Mouse (Mus musculus) midbrain, embryonic 15.5 days (tissue): Measurements from ENCODE around the gene Akna. TPM values are rescaled to one million over a fixed set of nuclear protein-coding genes. Genes with fewer than 3 reads are reported as not detected.

ENCODE experiments used
- ATAC-seq: fragments of 200-750 bp; cut with Nextera tagmentation; replicated peaks from 2 replicates; pipeline ENCODE4 v1.8.0; 2017; ENCODE audit warnings: moderate TSS enrichment
- H3K27ac ChIP-seq: fragments of 300-500 bp; sonication (generic); 2 replicates; pipeline ENCODE4 v1.5.1; 2015; ENCODE audit warnings: mild to moderate bottlenecking, inconsistent platforms
- H3K27me3 ChIP-seq: fragments of 300-500 bp; sonication (generic); replicated peaks from 2 replicates; pipeline ENCODE4 v1.6.1; 2015; ENCODE audit warnings: inconsistent platforms
- H3K36me3 ChIP-seq: fragments of 300-500 bp; sonication (generic); replicated peaks from 2 replicates; pipeline ENCODE4 v1.6.1; 2015; ENCODE audit warnings: inconsistent platforms
- H3K4me1 ChIP-seq: fragments of 300-500 bp; sonication (generic); 2 replicates; pipeline ENCODE4 v1.6.1; 2015; ENCODE audit warnings: inconsistent platforms
- H3K4me2 ChIP-seq: fragments of 300-500 bp; sonication (generic); 2 replicates; pipeline ENCODE4 v1.6.1; 2015; ENCODE audit warnings: inconsistent platforms, mild to moderate bottlenecking, moderate library complexity
- H3K4me3 ChIP-seq: fragments of 300-500 bp; sonication (generic); 2 replicates; pipeline ENCODE4 v1.5.1; 2015; ENCODE audit warnings: mild to moderate bottlenecking, inconsistent platforms
- H3K9ac ChIP-seq: fragments of 300-500 bp; sonication (generic); 2 replicates; pipeline ENCODE4 v1.6.1; 2015; ENCODE audit warnings: mild to moderate bottlenecking, inconsistent platforms
- H3K9me3 ChIP-seq: fragments of 300-500 bp; sonication (generic); 2 replicates; pipeline ENCODE4 v1.6.1; 2016; ENCODE audit warnings: inconsistent platforms
- WGBS: fragments of 180-500 bp; shearing (Covaris S2); methylation state at CpG from one replicate; pipeline ENCODE4 v1.1.7; 2015; ENCODE audit warnings: mixed read lengths; 5-methylcytosine and 5-hydroxymethylcytosine counted together
- polyA plus RNA-seq: library from polyadenylated mRNA; unstranded; fragments of >200 nt; fragmentation: Nextera tagmentation; extraction: Ambion mirVana; gene quantifications from 2 replicates; pipeline ENCODE4 v1.2.1, GENCODE M21; 2015

The Akna gene
- 7.0 and 7.7 TPM in 2 replicates for polyA plus RNA-seq

- peak within 1 kb of the TSS; percentile 17; the same call in 1 of the 2 replicates for H3K4me3 ChIP-seq
- H3K4me1 ChIP-seq = peaks cover 40% of the 10 kb centered on the region
- 13% methylated on average over 17 of the region's 17 CpGs for WGBS
- no peaks in the 10 kb centered on the region for H3K27me3 ChIP-seq
- no peaks in the 10 kb centered on the region for H3K9me3 ChIP-seq
- H3K9ac ChIP-seq = no peak within 1 kb of the TSS; the same call in 1 of the 2 replicates
- H3K36me3 ChIP-seq = no peaks in the 10 kb centered on the region
- ATAC-seq = peak; percentile 74
- peak within 1 kb of the TSS; percentile 73 for H3K27ac ChIP-seq
- peak within 1 kb of the TSS; percentile 33 for H3K4me2 ChIP-seq
Observed at GRCm38 (mm10) chr4:63403040-63403959, at the start of gene Akna. Akna (minus strand) TSS chr4:63403354.

- WGBS = 47% methylated on average over 3 of the region's 3 CpGs
- Histone ChIP-seq H3K9ac (no peak overlapping the region), H3K4me3 (no peak overlapping the region), H3K4me1 (no peaks in the 10 kb centered on the region), H3K36me3 (no peaks in the 10 kb centered on the region), H3K27me3 (no peaks in the 10 kb centered on the region), H3K9me3 (no peaks in the 10 kb centered on the region), H3K4me2 (no peak overlapping the region), H3K27ac (no peak overlapping the region)
- ATAC-seq = no peak; the same call in 1 of the 2 replicates
Observed at GRCm38 (mm10) chr4:63452555-63452954, 49.4 kb upstream of the Akna start.

- Histone ChIP-seq H3K27me3 (no peaks in the 10 kb centered on the region), H3K4me2 (no peak overlapping the region), H3K4me3 (no peak overlapping the region), H3K9ac (no peak overlapping the region), H3K9me3 (no peaks in the 10 kb centered on the region), H3K36me3 (no peaks in the 10 kb centered on the region), H3K4me1 (no peaks in the 10 kb centered on the region), H3K27ac (no peak overlapping the region)
- WGBS = 78% methylated on average over 5 of the region's 5 CpGs
- ATAC-seq = no peak
Observed at GRCm38 (mm10) chr4:63450551-63450950, 47.4 kb upstream of the Akna start.

GRCm38 (mm10) chr4:63444362-63445066 lies 41.4 kb upstream of the Akna start:
- H3K9me3 ChIP-seq = no peaks in the 10 kb centered on the region
- H3K27me3 ChIP-seq = no peaks in the 10 kb centered on the region
- H3K27ac ChIP-seq = no peak overlapping the region
- no peak overlapping the region for H3K4me2 ChIP-seq
- 0 out of 2 replicates have a peak, but pooled peaks have one; percentile 39 for ATAC-seq
- H3K9ac ChIP-seq = no peak overlapping the region
- H3K4me1 ChIP-seq = no peaks in the 10 kb centered on the region
- no peaks in the 10 kb centered on the region for H3K36me3 ChIP-seq
- H3K4me3 ChIP-seq = no peak overlapping the region
- WGBS = 65% methylated on average over 10 of the region's 10 CpGs

- Histone ChIP-seq H3K27ac (no peak overlapping the region), H3K4me1 (no peaks in the 10 kb centered on the region), H3K36me3 (no peaks in the 10 kb centered on the region), H3K9ac (no peak overlapping the region), H3K27me3 (no peaks in the 10 kb centered on the region), H3K9me3 (no peaks in the 10 kb centered on the region), H3K4me3 (no peak overlapping the region), H3K4me2 (no peak overlapping the region)
- no peak for ATAC-seq
- WGBS = 96% methylated on average over 2 of the region's 2 CpGs
Observed at GRCm38 (mm10) chr4:63443101-63443500, 39.9 kb upstream of the Akna start.

- Histone ChIP-seq H3K9ac (no peak overlapping the region), H3K4me1 (0 out of 2 replicates have a peak, but pooled peaks cover 3% of the 10 kb centered on the region), H3K4me3 (no peak overlapping the region), H3K27ac (no peak overlapping the region), H3K27me3 (no peaks in the 10 kb centered on the region), H3K9me3 (no peaks in the 10 kb centered on the region), H3K4me2 (no peak overlapping the region), H3K36me3 (no peaks in the 10 kb centered on the region)
- ATAC-seq = no peak
- WGBS = 90% methylated on average over 7 of the region's 7 CpGs
Observed at GRCm38 (mm10) chr4:63441616-63442015, 38.5 kb upstream of the Akna start.

GRCm38 (mm10) chr4:63440262-63440661 lies 37.1 kb upstream of the Akna start:
- Histone ChIP-seq H3K9ac (no peak overlapping the region), H3K4me3 (no peak overlapping the region), H3K4me1 (0 out of 2 replicates have a peak, but pooled peaks cover 3% of the 10 kb centered on the region), H3K4me2 (no peak overlapping the region), H3K36me3 (no peaks in the 10 kb centered on the region), H3K27ac (no peak overlapping the region), H3K27me3 (no peaks in the 10 kb centered on the region), H3K9me3 (no peaks in the 10 kb centered on the region)
- WGBS = 68% methylated on average over 7 of the region's 7 CpGs
- ATAC-seq = no peak

- no peaks in the 10 kb centered on the region for H3K27me3 ChIP-seq
- WGBS = 91% methylated on average over 5 of the region's 5 CpGs
- no peaks in the 10 kb centered on the region for H3K36me3 ChIP-seq
- H3K4me3 ChIP-seq = no peak overlapping the region
- 0 out of 2 replicates have a peak, but pooled peaks cover 3% of the 10 kb centered on the region for H3K4me1 ChIP-seq
- no peak for ATAC-seq
- no peak overlapping the region for H3K27ac ChIP-seq
- H3K4me2 ChIP-seq = no peak overlapping the region
- H3K9ac ChIP-seq = no peak overlapping the region
- H3K9me3 ChIP-seq = no peaks in the 10 kb centered on the region
Observed at GRCm38 (mm10) chr4:63437968-63438367, 34.8 kb upstream of the Akna start.

GRCm38 (mm10) chr4:63437119-63437815 lies 34.1 kb upstream of the Akna start:
- Histone ChIP-seq H3K4me1 (0 out of 2 replicates have a peak, but pooled peaks cover 3% of the 10 kb centered on the region), H3K4me2 (no peak overlapping the region), H3K9ac (no peak overlapping the region), H3K27ac (no peak overlapping the region), H3K9me3 (no peaks in the 10 kb centered on the region), H3K4me3 (no peak overlapping the region), H3K27me3 (no peaks in the 10 kb centered on the region), H3K36me3 (no peaks in the 10 kb centered on the region)
- ATAC-seq = no peak
- WGBS = 64% methylated on average over 16 of the region's 16 CpGs

GRCm38 (mm10) chr4:63435402-63435801 lies 32.2 kb upstream of the Akna start:
- Histone ChIP-seq H3K27me3 (no peaks in the 10 kb centered on the region), H3K9me3 (no peaks in the 10 kb centered on the region), H3K36me3 (no peaks in the 10 kb centered on the region), H3K4me2 (no peak overlapping the region), H3K4me1 (0 out of 2 replicates have a peak, but pooled peaks cover 3% of the 10 kb centered on the region), H3K27ac (no peak overlapping the region), H3K4me3 (no peak overlapping the region), H3K9ac (no peak overlapping the region)
- ATAC-seq = no peak
- 82% methylated on average over 9 of the region's 9 CpGs for WGBS

- H3K36me3 ChIP-seq = no peaks in the 10 kb centered on the region
- H3K4me3 ChIP-seq = no peak overlapping the region
- H3K9ac ChIP-seq = no peak overlapping the region
- whole genome bisulfite sequencing = 76% methylated on average over 5 of the region's 5 CpGs
- H3K27ac ChIP-seq = no peak overlapping the region
- H3K4me1 ChIP-seq = no peaks in the 10 kb centered on the region
- no peak for ATAC-seq
- H3K4me2 ChIP-seq = no peak overlapping the region
- no peaks in the 10 kb centered on the region for H3K9me3 ChIP-seq
- H3K27me3 ChIP-seq = no peaks in the 10 kb centered on the region
Observed at GRCm38 (mm10) chr4:63431098-63431497, 27.9 kb upstream of the Akna start.

GRCm38 (mm10) chr4:63430357-63430756 lies 27.2 kb upstream of the Akna start:
- Histone ChIP-seq H3K4me3 (no peak overlapping the region), H3K9me3 (no peaks in the 10 kb centered on the region), H3K36me3 (no peaks in the 10 kb centered on the region), H3K9ac (no peak overlapping the region), H3K27me3 (no peaks in the 10 kb centered on the region), H3K4me1 (no peaks in the 10 kb centered on the region), H3K27ac (no peak overlapping the region), H3K4me2 (no peak overlapping the region)
- 50% methylated on average over 3 of the region's 3 CpGs for WGBS
- ATAC-seq = no peak
